Mouse (Mus musculus) liver, adult (tissue): ENCODE measurements around the gene Olfr1044.

ENCODE experiments used
- GATA4 ChIP-seq: IDR thresholded peaks from 2 replicates; pipeline ENCODE4 v1.6.1; 2014; ENCODE audit warnings: mild to moderate bottlenecking, low read length; ENCODE audit not compliant: insufficient replicate concordance

The Olfr1044 gene

DNA sequence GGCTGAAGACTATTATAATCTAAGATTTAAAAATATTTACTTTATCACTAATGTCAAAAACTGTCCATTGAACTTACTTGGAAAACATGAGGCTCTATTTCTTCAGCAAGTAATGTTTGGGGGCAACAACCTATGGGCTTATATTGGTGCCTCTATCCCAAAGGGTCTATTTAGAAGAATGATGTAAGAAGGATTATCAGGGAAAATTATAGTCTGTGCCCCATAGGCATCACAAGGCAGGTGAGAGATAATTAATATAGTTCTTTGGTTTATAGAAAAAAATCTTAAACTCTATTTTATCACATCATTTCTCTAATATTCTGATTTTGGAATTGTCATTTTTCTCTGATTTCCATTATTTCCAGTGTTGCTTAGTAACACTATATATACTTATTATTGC is at the start of gene Olfr1044:
TSS of gene Olfr1044 (minus strand) at position 101 of the 400 bp plus-strand sequence.
- no peak for TF ChIP-seq GATA4

DNA sequence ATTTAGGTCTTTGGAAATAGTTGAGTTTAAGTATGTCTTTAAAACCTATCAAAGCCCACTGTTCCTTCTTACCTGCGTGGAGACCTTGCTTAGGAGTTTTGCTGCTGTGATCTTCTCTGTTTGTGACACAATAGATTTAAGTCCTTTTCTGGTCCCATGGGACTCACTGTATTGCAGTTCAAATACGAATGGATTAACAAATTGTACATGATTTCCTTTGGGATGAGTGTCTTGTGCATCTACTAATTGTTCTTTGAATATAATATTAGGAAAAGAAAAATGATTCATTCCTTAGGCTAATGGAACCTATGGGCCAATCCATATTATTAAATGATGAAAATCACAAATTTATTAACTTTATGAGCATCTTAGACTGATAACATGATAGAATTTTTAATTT is 41.6 kb upstream of the Olfr1044 start, which contains the start of gene Olfr1046:
TSS of gene Olfr1046 (minus strand) at position 101 of the 400 bp plus-strand sequence.
- TF ChIP-seq GATA4, result no peak

DNA sequence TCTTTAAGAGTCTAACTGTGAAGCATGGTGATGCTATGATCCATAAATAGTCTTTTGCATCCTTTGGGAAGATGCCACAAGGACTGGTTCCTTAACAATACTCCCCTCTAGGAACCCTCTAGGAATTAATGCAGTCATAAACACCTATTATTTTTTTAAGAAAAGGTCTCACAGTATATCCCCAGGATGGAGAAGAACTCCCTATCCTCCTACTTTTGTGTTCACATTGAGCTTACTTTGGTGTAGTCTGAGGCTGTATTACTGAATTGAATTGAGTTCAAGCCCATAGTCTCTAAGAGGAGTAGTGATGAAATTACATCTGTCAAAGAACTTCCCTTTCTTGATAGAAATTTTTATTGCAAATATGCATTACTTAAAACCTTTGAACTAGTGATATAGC is 25.3 kb upstream of the Olfr1044 start, which contains the start of gene Olfr1045:
TSS of gene Olfr1045 (minus strand) at position 101 of the 400 bp plus-strand sequence.
- no peak for TF ChIP-seq GATA4

DNA sequence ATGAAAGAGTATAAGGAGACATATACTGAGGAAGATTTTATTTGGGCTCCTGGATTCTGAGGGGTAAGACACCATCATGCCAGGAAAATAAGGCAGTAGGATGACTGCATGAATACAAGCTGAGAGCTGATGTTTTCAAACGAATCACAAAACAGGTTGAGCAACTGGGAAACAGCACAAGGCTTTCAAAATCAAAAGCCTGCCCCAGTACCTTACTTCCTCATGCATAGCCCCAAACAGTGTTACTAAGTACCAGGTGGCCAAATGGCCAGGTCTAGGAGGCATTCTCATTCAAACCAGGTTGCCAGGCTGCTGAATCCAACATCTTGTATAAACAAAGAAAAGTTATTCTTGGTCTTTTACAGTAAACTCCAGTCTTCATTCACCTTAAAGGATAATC is 18.2 kb upstream of the Olfr1044 start:
- TF ChIP-seq GATA4, result no peak

DNA sequence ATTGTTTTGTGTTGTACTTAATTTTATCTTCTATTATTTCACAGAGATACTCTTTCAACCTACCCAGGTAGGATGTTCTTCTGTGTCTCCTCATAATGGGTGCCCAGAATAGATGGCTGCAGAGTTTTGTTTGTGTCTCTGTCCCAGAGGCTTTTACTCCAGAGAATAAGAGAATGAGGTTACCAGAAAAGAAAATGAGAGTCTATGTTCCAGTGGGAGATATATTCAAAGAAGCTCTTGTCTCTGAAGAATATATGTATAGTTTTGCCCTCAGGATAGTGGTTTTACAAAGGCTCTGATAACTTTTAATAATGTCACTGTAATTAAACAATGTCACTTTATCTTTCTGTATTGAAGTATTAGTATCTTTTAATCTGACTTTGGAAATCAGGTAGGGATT is 8.0 kb upstream of the Olfr1044 start, which contains the start of gene Olfr52:
TSS of gene Olfr52 (minus strand) at position 101 of the 400 bp plus-strand sequence.
- no peak for TF ChIP-seq GATA4

DNA sequence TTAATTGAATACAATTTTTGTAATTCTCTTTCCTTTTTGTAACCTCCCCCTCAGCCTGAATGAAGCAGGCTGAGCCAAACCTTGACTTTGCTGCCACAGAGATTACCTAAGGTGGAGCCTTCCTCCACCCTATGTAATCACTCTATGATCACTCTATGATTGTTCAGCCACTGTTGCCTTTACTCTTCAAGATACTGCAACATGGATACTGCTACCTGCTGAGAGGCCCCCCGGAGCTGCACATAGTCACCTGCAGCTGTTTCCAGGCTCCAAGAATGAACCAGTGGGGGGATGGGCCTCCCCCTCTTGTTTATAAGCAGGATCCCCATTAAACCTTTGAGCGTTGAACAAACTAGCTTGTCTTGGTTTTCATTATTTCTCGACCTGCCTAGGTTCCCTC is 2.3 kb upstream of the Olfr1044 start:
- TF ChIP-seq GATA4, result no peak

DNA sequence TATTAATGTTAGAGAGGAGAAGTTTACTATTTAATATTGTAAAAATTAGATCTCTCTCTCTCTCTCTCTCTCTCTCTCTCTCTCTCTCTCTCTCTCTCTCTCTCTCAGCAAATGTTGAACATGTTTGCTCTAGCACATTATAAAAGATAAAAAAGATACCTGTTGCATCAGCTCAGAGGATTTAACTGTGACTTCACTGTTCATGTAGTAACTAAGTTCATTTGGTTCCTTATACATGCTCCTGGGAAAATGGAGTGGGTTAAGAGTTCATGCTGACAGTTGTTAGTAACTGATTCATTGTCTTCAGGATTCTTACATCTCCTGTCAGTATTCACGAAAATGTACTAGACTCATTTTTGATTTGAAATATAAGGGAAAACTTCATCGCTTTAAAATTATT is 10.2 kb downstream of the Olfr1044 start, which contains the start of gene Olfr1043:
TSS of gene Olfr1043 (minus strand) at position 101 of the 400 bp plus-strand sequence.
- no peak for TF ChIP-seq GATA4

DNA sequence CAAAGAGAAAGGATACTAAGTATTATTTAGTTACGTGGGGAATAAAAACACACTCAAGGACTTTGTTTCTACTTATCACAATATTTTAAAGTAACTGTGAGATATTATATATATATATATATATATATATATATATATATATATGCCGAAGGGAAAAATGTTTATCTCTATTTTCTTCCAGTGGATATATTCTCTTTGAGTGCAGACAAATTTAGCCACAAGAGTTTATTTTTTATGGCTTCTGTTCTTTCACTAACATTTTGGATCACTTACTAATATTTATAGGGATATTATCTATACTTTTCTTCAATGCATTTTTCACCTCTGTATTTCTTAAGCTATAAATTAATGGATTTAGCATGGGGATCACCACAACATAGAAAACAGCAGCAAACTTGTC is 15.9 kb downstream of the Olfr1044 start, which contains the start of gene Olfr1042:
TSS of gene Olfr1042 (minus strand) at position 101 of the 400 bp plus-strand sequence.
- no peak for TF ChIP-seq GATA4

DNA sequence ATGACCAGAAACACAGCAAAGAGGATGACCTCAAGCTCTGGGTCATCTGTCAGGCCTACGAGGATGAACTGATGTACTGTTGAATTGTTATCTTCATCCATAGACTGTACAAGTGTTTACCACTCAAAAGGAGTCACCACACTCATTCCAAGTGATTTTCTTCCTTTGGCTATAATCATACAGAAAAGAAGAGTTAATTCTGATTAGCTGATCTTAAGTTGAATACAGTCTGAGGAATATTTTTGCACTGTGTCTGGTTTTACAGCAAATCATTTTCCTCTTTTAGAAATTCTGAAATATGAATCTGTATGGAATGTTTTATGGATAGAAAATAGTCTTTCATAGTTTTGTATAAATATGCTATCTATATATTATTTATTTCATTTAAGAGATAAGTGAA is 31.0 kb downstream of the Olfr1044 start, which contains the start of gene Olfr1040:
TSS of gene Olfr1040 (minus strand) at position 101 of the 400 bp plus-strand sequence.
- TF ChIP-seq GATA4, result no peak

DNA sequence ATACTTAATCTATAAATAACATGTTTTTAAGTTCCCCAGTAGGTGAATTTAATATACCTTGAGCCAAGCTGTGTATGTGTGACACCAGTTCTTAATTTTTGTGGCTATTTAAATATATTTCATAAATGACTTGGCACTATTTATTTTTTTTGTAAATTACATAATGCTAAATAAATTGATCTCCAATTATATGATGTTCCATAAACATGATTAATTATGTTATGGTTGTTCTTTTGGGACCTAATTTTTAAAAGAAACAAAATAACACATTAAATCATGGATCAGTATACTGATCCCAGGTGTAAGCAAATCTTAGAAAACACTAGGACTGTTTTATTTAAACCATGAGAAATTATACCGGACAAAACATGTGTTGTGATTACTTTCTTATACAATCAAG is 41.8 kb downstream of the Olfr1044 start, which contains the start of gene Olfr1039:
TSS of gene Olfr1039 (minus strand) at position 101 of the 400 bp plus-strand sequence.
- TF ChIP-seq GATA4, result no peak
